Mouse (Mus musculus) liver, adult 2 months (tissue): ENCODE measurements at regions not wholly inside any gene's neighbourhood (a gene's known extent, or its start where the extent isn't known, plus 50 kb on each side); places are given as distances from the start of the nearest gene placed in this dataset.

Source experiments
- CTCF ChIP-seq: fragments of 200-500 bp; IDR thresholded peaks from 2 replicates; pipeline ENCODE4 v1.5.1; 2011; ENCODE audit warnings: low read depth, low read length, control low read depth
- POLR2A ChIP-seq: fragments of 200-500 bp; IDR thresholded peaks from 2 replicates; pipeline ENCODE4 v1.6.1; 2011; ENCODE audit warnings: low read length, control low read depth; ENCODE audit not compliant: insufficient read depth; ENCODE audit errors: extremely low read depth

GRCm38 (mm10) chr2:84094751-84095150 lies 104.4 kb downstream of the Gm13691 start:
- no peak for TF ChIP-seq POLR2A
- TF ChIP-seq CTCF = no peak
